Mouse (Mus musculus) macrophage (primary cell): Measurements from ENCODE around the gene Camk2g. TPM values are rescaled to one million over a fixed set of nuclear protein-coding genes. Genes with fewer than 3 reads are reported as not detected.
A peak's percentile ranks its signal among the peaks of the same experiment; 100 is the strongest.

Source experiments
- H3K27ac ChIP-seq: fragments of 350-480 bp; formaldehyde crosslinking; 2 replicates; pipeline ENCODE4 v1.9.0; 2021
- H3K36me3 ChIP-seq: fragments of 350-480 bp; formaldehyde crosslinking; 2 replicates; pipeline ENCODE4 v1.9.0; 2021; ENCODE audit errors: inconsistent target
- H3K4me3 ChIP-seq: fragments of 350-480 bp; formaldehyde crosslinking; 2 replicates; pipeline ENCODE4 v1.9.0; 2021; ENCODE audit errors: inconsistent target
- H3K79me2 ChIP-seq: fragments of 350-480 bp; formaldehyde crosslinking; 2 replicates; pipeline ENCODE4 v1.9.0; 2021; ENCODE audit errors: inconsistent target
- WGBS: methylation state at CpG from one replicate; pipeline ENCODE4 v1.1.7; 2026; ENCODE audit warnings: inconsistent platforms; ENCODE audit not compliant: missing documents; 5-methylcytosine and 5-hydroxymethylcytosine counted together
- polyA plus RNA-seq: library from polyadenylated mRNA; stranded (reverse); fragments of 250-400 nt; gene quantifications from 3 replicates; pipeline ENCODE4 v1.2.4, GENCODE M21; 2018; ENCODE audit warnings: inconsistent platforms

Camk2g gene
- polyA plus RNA-seq, 1 experiment from 2014 or later = 24.7 TPM

- no peak overlapping the region for H3K4me3 ChIP-seq
Measured at GRCm38 (mm10) chr14:20753792-20754191, 40.1 kb downstream of the Camk2g start.

GRCm38 (mm10) chr14:20750503-20750902 lies 43.4 kb downstream of the Camk2g start:
- no peak overlapping the region for H3K4me3 ChIP-seq
- no peak overlapping the region for H3K27ac ChIP-seq
- peaks cover 6% of the 10 kb centered on the region; the same call in 1 of the 2 replicates for H3K36me3 ChIP-seq
- H3K79me2 ChIP-seq = no peaks in the 10 kb centered on the region
- WGBS = 95% methylated on average over 5 of the region's 5 CpGs

More at GRCm38 (mm10) chr14:20753792-20754191, 40.1 kb downstream of the Camk2g start:
- no peaks in the 10 kb centered on the region for H3K79me2 ChIP-seq
- no peak overlapping the region for H3K27ac ChIP-seq
- H3K36me3 ChIP-seq = peaks cover 16% of the 10 kb centered on the region; the same call in 1 of the 2 replicates
- WGBS = 68% methylated on average over 3 of the region's 3 CpGs

GRCm38 (mm10) chr14:20749494-20750051 lies 44.3 kb downstream of the Camk2g start:
- no peak overlapping the region for H3K27ac ChIP-seq
- 98% methylated on average over 4 of the region's 4 CpGs for whole genome bisulfite sequencing
- H3K36me3 ChIP-seq = peaks cover 10% of the 10 kb centered on the region; the same call in 1 of the 2 replicates
- no peak overlapping the region for H3K4me3 ChIP-seq
- H3K79me2 ChIP-seq = no peaks in the 10 kb centered on the region

- no peak overlapping the region for H3K4me3 ChIP-seq
- peaks cover 10% of the 10 kb centered on the region; the same call in 1 of the 2 replicates for H3K36me3 ChIP-seq
- H3K27ac ChIP-seq = no peak overlapping the region
- H3K79me2 ChIP-seq = no peaks in the 10 kb centered on the region
- WGBS = 84% methylated on average over 4 of the region's 4 CpGs
Measured at GRCm38 (mm10) chr14:20748388-20748787, 45.5 kb downstream of the Camk2g start.

- 82% methylated on average over 3 of the region's 3 CpGs for WGBS
- Histone ChIP-seq H3K27ac (no peak overlapping the region), H3K79me2 (no peaks in the 10 kb centered on the region), H3K4me3 (no peak overlapping the region), H3K36me3 (peaks cover 11% of the 10 kb centered on the region; the same call in 1 of the 2 replicates)
Measured at GRCm38 (mm10) chr14:20746935-20747334, 47.0 kb downstream of the Camk2g start.

GRCm38 (mm10) chr14:20743614-20744013 lies 50.3 kb downstream of the Camk2g start:
- H3K27ac ChIP-seq = no peak overlapping the region
- no peak overlapping the region for H3K4me3 ChIP-seq
- 87% methylated on average over 3 of the region's 3 CpGs for WGBS
- no peaks in the 10 kb centered on the region for H3K79me2 ChIP-seq
- peaks cover 23% of the 10 kb centered on the region; the same call in 1 of the 2 replicates for H3K36me3 ChIP-seq

GRCm38 (mm10) chr14:20741301-20741700 lies 52.6 kb downstream of the Camk2g start:
- no peak overlapping the region for H3K27ac ChIP-seq
- H3K36me3 ChIP-seq = peaks cover 23% of the 10 kb centered on the region; the same call in 1 of the 2 replicates
- H3K79me2 ChIP-seq = no peaks in the 10 kb centered on the region
- WGBS = 97% methylated on average over 9 of the region's 9 CpGs
- no peak overlapping the region for H3K4me3 ChIP-seq

GRCm38 (mm10) chr14:20738511-20738910 lies 55.4 kb downstream of the Camk2g start:
- Histone ChIP-seq H3K36me3 (peaks cover 14% of the 10 kb centered on the region; the same call in 1 of the 2 replicates), H3K27ac (no peak overlapping the region), H3K4me3 (no peak overlapping the region), H3K79me2 (peaks cover 5% of the 10 kb centered on the region)
- 92% methylated on average over 8 of the region's 8 CpGs for WGBS

- 37% methylated on average over 14 of the region's 14 CpGs for WGBS
- Histone ChIP-seq H3K36me3 (peaks cover 14% of the 10 kb centered on the region; the same call in 1 of the 2 replicates), H3K79me2 (peaks cover 17% of the 10 kb centered on the region), H3K27ac (no peak overlapping the region), H3K4me3 (no peak overlapping the region)
Measured at GRCm38 (mm10) chr14:20737306-20737705, 56.6 kb downstream of the Camk2g start.

GRCm38 (mm10) chr14:20735892-20736390 lies 57.9 kb downstream of the Camk2g start:
- 62% methylated on average over 12 of the region's 13 CpGs for WGBS
- Histone ChIP-seq H3K36me3 (0 out of 2 replicates have a peak, but pooled peaks cover 10% of the 10 kb centered on the region), H3K79me2 (peaks cover 25% of the 10 kb centered on the region), H3K27ac (no peak overlapping the region), H3K4me3 (no peak overlapping the region)

- Histone ChIP-seq H3K4me3 (no peak overlapping the region; the same call in 1 of the 2 replicates), H3K27ac (peak overlapping the region; percentile 41), H3K36me3 (peaks cover 15% of the 10 kb centered on the region), H3K79me2 (peaks cover 34% of the 10 kb centered on the region)
- 63% methylated on average over 2 of the region's 2 CpGs for WGBS
Measured at GRCm38 (mm10) chr14:20735052-20735451, 58.8 kb downstream of the Camk2g start.

- Histone ChIP-seq H3K27ac (peak within 1 kb of the TSS; percentile 95), H3K79me2 (peaks cover 43% of the 10 kb centered on the region), H3K4me3 (peak within 1 kb of the TSS; percentile 92), H3K36me3 (peaks cover 17% of the 10 kb centered on the region)
- under 1% methylated on average over 72 of the region's 81 CpGs for WGBS
Measured at GRCm38 (mm10) chr14:20733952-20734774, 59.7 kb downstream of the Camk2g start, which contains the start of gene Ndst2. Ndst2 (minus strand) TSS chr14:20734562.

GRCm38 (mm10) chr14:20733041-20733951 lies 60.6 kb downstream of the Camk2g start:
- 30% methylated on average over 12 of the region's 12 CpGs for WGBS
- H3K36me3 ChIP-seq = peaks cover 22% of the 10 kb centered on the region
- H3K79me2 ChIP-seq = peaks cover 52% of the 10 kb centered on the region
- peak overlapping the region; percentile 92 for H3K4me3 ChIP-seq
- H3K27ac ChIP-seq = peak overlapping the region; percentile 95
